Mouse (Mus musculus): ENCODE results near the gene Gabrr2.
"Not testable (repeated sequence)": the region's sequence is repeated elsewhere in the genome, so short reads cannot be mapped to it uniquely, and the experiment has no call there.

Gabrr2 gene

GRCm38 (mm10) chr4:33070326-33070725, 7.5 kb downstream of the Gabrr2 start:
- no peak for DNase-seq (ENCODE audit: low spot score in 2 of 2)

- DNase-seq (ENCODE audit: low spot score in 2 of 2), result no peak
These were observed 8.5 kb downstream of the Gabrr2 start for GRCm38 (mm10) chr4:33071337-33071736.

GRCm38 (mm10) chr4:33072526-33073161, 9.8 kb downstream of the Gabrr2 start:
- no peak for DNase-seq (ENCODE audit: low spot score in 2 of 2)

GRCm38 (mm10) chr4:33074406-33074805, 11.6 kb downstream of the Gabrr2 start:
- no peak for DNase-seq (ENCODE audit: low spot score in 2 of 2)

- no peak for DNase-seq (ENCODE audit: low spot score in 2 of 2)
These were observed 12.1 kb downstream of the Gabrr2 start for GRCm38 (mm10) chr4:33074851-33075250.

- DNase-seq (ENCODE audit: low spot score in 2 of 2), result no peak
These were observed 13.2 kb downstream of the Gabrr2 start for GRCm38 (mm10) chr4:33075776-33076524.

- no peak for DNase-seq (ENCODE audit: low spot score in 2 of 2)
These were observed 14.4 kb downstream of the Gabrr2 start for GRCm38 (mm10) chr4:33077161-33077560.

GRCm38 (mm10) chr4:33077724-33078123, 14.9 kb downstream of the Gabrr2 start:
- no peak for DNase-seq (ENCODE audit: low spot score in 2 of 2)

- DNase-seq (ENCODE audit: low spot score in 2 of 2), result no peak
These were observed 15.7 kb downstream of the Gabrr2 start for GRCm38 (mm10) chr4:33078492-33078891.

- DNase-seq (ENCODE audit: low spot score in 2 of 2), result no peak
These were observed 36.4 kb downstream of the Gabrr2 start for GRCm38 (mm10) chr4:33099118-33099694.

GRCm38 (mm10) chr4:33109720-33110458, 47.1 kb downstream of the Gabrr2 start:
- DNase-seq (ENCODE audit: low spot score in 2 of 2), result no peak

GRCm38 (mm10) chr4:33110845-33111244, 48.0 kb downstream of the Gabrr2 start:
- DNase-seq (ENCODE audit: low spot score in 2 of 2), result no peak

- DNase-seq (ENCODE audit: low spot score in 2 of 2), result no peak
These were observed 48.6 kb downstream of the Gabrr2 start for GRCm38 (mm10) chr4:33111358-33111757.

- not testable (repeated sequence) for DNase-seq (ENCODE audit: low spot score in 2 of 2)
These were observed 50.1 kb downstream of the Gabrr2 start for GRCm38 (mm10) chr4:33112866-33113265.

- peak; percentile 60 to 75 for DNase-seq (ENCODE audit: low spot score in 2 of 2)
These were observed 56.3 kb downstream of the Gabrr2 start for GRCm38 (mm10) chr4:33119118-33119517.

- peak; percentile 11 to 31 for DNase-seq (ENCODE audit: low spot score in 2 of 2)
These were observed 61.7 kb downstream of the Gabrr2 start for GRCm38 (mm10) chr4:33124493-33124892.

GRCm38 (mm10) chr4:33125409-33126084, 62.7 kb downstream of the Gabrr2 start:
- no peak for DNase-seq (ENCODE audit: low spot score in 2 of 2)

- no peak for DNase-seq (ENCODE audit: low spot score in 2 of 2)
These were observed 69.4 kb downstream of the Gabrr2 start, which contains the start of gene Gabrr1 for GRCm38 (mm10) chr4:33132221-33132620. Gene Gabrr1 (plus strand): TSS chr4:33132521.
